Mouse (Mus musculus) liver, postnatal 0 days (tissue): ENCODE results near the gene Car10. TPM values are rescaled to one million over a fixed set of nuclear protein-coding genes. Genes with fewer than 3 reads are reported as not detected.

Experiments used
- ATAC-seq: fragments of 200-750 bp; cut with Nextera tagmentation; 2 replicates; pipeline ENCODE4 v1.8.0; 2017; ENCODE audit warnings: mild to moderate bottlenecking, moderate library complexity
- DNase-seq: peaks from one replicate; pipeline ENCODE4 v3.0.0-alpha.2; 2016
- H3K27ac ChIP-seq: fragments of 300-500 bp; sonication (generic); 2 replicates; pipeline ENCODE4 v1.5.1; 2014; ENCODE audit warnings: antibody characterized with exemption, moderate library complexity, mild to moderate bottlenecking, low read depth
- H3K27me3 ChIP-seq: fragments of 300-500 bp; sonication (generic); 2 replicates; pipeline ENCODE4 v1.6.1; 2014; ENCODE audit warnings: low read length, control low read depth, mixed read lengths; ENCODE audit not compliant: insufficient read depth
- H3K36me3 ChIP-seq: fragments of 300-500 bp; sonication (generic); replicated peaks from 2 replicates; pipeline ENCODE4 v1.6.1; 2014; ENCODE audit warnings: mild to moderate bottlenecking, control low read depth, low read length, moderate library complexity, mixed read lengths; ENCODE audit not compliant: insufficient read depth
- H3K4me1 ChIP-seq: fragments of 300-500 bp; sonication (generic); 2 replicates; pipeline ENCODE4 v1.6.1; 2014; ENCODE audit warnings: antibody characterized with exemption, mild to moderate bottlenecking, control low read depth; ENCODE audit not compliant: insufficient read depth
- H3K4me2 ChIP-seq: fragments of 300-500 bp; sonication (generic); 2 replicates; pipeline ENCODE4 v1.6.1; 2014; ENCODE audit warnings: low read depth, mild to moderate bottlenecking, low read length, moderate library complexity, mixed read lengths
- H3K4me3 ChIP-seq: fragments of 300-500 bp; sonication (generic); 2 replicates; pipeline ENCODE4 v1.5.1; 2014; ENCODE audit warnings: low read depth, low read length
- H3K9ac ChIP-seq: fragments of 300-500 bp; sonication (generic); replicated peaks from 2 replicates; pipeline ENCODE4 v1.6.1; 2014; ENCODE audit warnings: mild to moderate bottlenecking, moderate library complexity
- H3K9me3 ChIP-seq: fragments of 300-500 bp; sonication (generic); 2 replicates; pipeline ENCODE4 v1.6.1; 2016; ENCODE audit warnings: mild to moderate bottlenecking, control low read depth, low read length, mixed read lengths
- CTCF ChIP-seq: sonication (generic); IDR thresholded peaks from 2 replicates; pipeline ENCODE4 v1.5.1; 2016; ENCODE audit warnings: antibody characterized with exemption, low read depth
- EP300 ChIP-seq: IDR thresholded peaks from 2 replicates; pipeline ENCODE4 v1.6.1; 2016; ENCODE audit warnings: antibody characterized with exemption, low read depth, mild to moderate bottlenecking
- whole genome bisulfite sequencing: fragments of 180-500 bp; shearing (Covaris S2); extraction: QIAGEN DNeasy Blood & Tissue Kit; methylation state at CpG from one replicate; pipeline ENCODE4 v1.1.7; 2014; ENCODE audit not compliant: insufficient replicate concordance; 5-methylcytosine and 5-hydroxymethylcytosine counted together
- polyA plus RNA-seq: library from polyadenylated mRNA; unstranded; fragments of >200 nt; fragmentation: Nextera tagmentation; extraction: Ambion mirVana; gene quantifications from 2 replicates; pipeline ENCODE4 v1.2.1, GENCODE M21; 2015

Car10 gene
- polyA plus RNA-seq, 1 experiment from 2014 or later = not detected

DNA sequence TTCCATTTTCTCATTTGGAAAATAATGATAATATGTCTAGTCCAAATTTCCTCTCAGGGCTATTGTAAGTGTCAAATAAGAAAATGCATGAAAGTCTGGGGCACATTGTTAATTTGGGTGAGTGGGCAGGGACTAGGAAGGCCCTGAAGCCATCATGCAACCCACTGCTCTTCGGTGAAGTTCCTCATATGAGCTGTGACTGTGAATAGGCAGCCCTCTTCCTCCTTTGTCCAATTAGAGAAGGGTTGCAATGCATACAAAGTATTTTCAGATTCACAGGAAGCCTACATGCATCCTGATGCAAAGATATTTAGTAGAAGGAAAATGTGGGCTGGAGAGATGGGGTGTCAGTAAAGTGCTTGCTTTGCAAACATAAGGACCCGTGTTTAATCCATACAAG, 419.1 kb downstream of the Car10 start:
- Histone ChIP-seq H3K4me1 (no peaks in the 10 kb centered on the region), H3K9ac (no peak overlapping the region), H3K36me3 (no peaks in the 10 kb centered on the region), H3K27me3 (no peaks in the 10 kb centered on the region), H3K9me3 (no peaks in the 10 kb centered on the region), H3K4me3 (no peak overlapping the region), H3K27ac (no peak overlapping the region), H3K4me2 (no peak overlapping the region)
- DNase-seq (no peak), ATAC-seq (no peak)
- 31% methylated on average over 2 of the region's 2 CpGs for WGBS
- TF ChIP-seq CTCF (no peak), EP300 (no peak)

DNA sequence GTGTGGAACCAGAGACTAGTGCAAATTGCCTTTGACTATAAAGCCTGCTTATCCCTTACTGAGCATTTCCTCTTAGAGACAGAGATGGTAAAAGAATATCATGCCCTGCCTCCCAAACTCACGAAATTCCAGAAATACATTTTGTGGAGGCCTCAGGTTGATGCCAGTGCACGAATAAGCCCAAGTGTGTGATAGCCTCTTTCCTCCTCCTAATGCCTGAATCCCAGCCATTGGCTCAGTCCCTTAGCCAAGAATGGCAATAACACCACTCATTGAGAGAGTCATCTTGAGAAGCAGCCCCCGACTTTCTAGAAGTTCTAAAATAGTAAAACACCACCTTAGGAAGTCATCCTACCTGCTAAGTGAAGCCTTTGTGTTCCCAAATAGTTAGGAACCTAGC, 424.7 kb downstream of the Car10 start:
- Histone ChIP-seq H3K36me3 (no peaks in the 10 kb centered on the region), H3K9me3 (no peaks in the 10 kb centered on the region), H3K4me3 (no peak overlapping the region), H3K4me1 (no peaks in the 10 kb centered on the region), H3K9ac (no peak overlapping the region), H3K4me2 (no peak overlapping the region), H3K27me3 (no peaks in the 10 kb centered on the region), H3K27ac (no peak overlapping the region)
- no peak for ATAC-seq
- TF ChIP-seq CTCF = no peak
- TF ChIP-seq EP300 = no peak
- DNase-seq = no peak
- 70% methylated on average over 3 of the region's 3 CpGs for WGBS

DNA sequence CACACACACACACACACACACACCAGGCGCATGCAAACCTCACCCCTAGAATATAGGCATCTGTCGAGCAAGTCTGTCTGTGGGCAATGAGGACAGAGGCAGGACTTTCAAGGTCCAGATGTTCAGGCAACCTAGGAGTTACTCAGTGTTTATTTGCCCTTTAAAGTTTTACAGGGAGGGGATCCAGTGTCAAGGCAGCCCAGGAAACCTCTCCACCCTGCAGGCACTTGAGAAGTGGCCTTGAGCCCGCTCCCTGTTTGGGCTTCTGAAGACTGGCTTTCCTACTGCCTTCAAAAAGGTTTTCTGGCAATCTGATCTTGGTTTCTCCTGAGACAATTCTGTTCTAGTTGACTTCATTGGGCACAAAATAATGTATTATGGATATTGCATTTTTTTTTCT, 428.1 kb downstream of the Car10 start:
- no peaks in the 10 kb centered on the region for H3K9me3 ChIP-seq
- no peak for DNase-seq
- no peak overlapping the region for H3K9ac ChIP-seq
- no peaks in the 10 kb centered on the region for H3K27me3 ChIP-seq
- H3K4me2 ChIP-seq = no peak overlapping the region
- no peaks in the 10 kb centered on the region for H3K4me1 ChIP-seq
- no peak overlapping the region for H3K27ac ChIP-seq
- no peak for ATAC-seq
- no peak overlapping the region for H3K4me3 ChIP-seq
- no peak for TF ChIP-seq CTCF
- no peak for TF ChIP-seq EP300
- no peaks in the 10 kb centered on the region for H3K36me3 ChIP-seq
- 84% methylated on average over 3 of the region's 3 CpGs for WGBS

DNA sequence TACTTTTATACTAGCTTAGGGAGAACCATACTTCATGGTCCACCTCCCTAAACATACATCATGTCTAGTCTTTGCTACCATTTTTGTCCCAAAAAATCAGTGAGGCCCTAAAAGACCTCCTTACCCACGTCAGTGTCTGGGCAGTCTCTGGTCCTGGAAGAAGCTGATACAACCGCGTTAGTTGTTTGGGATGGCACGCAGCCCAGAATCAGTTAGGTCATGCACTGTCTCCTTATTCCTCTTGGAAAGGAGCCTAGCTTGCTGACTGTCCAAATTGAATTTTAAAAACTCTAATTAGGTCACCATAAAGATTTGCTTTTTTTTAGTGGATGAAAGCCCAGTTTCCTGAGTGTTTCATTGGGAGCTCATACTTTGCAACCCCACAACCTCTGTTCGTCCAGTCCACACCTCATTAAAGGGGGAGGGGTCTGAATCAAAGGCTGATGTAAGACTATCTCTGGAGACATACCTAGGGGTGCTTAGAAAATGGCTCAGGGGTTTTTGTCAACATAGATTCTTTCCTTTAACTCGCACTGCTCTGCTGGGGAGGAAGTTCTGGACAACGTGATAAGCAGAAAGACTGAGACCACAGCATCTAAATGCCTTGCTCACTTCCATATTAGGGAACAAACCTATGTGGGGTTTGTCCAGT, 433.3 kb downstream of the Car10 start:
- no peak overlapping the region for H3K9ac ChIP-seq
- DNase-seq = peak; percentile 18

DNA sequence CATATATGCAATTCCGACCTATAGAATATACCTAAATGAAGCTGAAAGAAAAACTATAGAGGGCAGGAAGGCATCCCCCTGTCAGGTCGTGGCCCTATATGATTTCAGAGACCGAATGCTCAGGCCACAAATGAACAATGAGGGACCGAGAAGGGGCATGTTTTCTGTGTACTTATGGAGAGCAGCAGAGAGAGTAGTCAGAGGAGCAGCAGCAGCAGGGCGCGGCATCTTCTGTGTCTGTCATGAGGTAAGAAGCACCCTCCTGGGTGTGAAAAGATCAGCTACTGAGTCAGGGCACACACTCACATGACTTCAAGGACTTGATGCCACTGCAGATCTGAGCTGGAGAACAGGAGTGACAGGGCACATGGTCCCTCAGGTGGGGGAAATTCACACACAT, 438.4 kb downstream of the Car10 start:
- TF ChIP-seq CTCF (no peak), EP300 (no peak)
- DNase-seq (no peak), ATAC-seq (no peak)
- 72% methylated on average over 6 of the region's 6 CpGs for WGBS
- H3K36me3 ChIP-seq = no peaks in the 10 kb centered on the region
- H3K27me3 ChIP-seq = no peaks in the 10 kb centered on the region
- H3K9ac ChIP-seq = no peak overlapping the region
- H3K4me2 ChIP-seq = no peak overlapping the region
- no peak overlapping the region for H3K4me3 ChIP-seq
- H3K9me3 ChIP-seq = no peaks in the 10 kb centered on the region
- H3K4me1 ChIP-seq = no peaks in the 10 kb centered on the region
- H3K27ac ChIP-seq = no peak overlapping the region

More for the DNA sequence above, 433.3 kb downstream of the Car10 start:
- H3K4me2 ChIP-seq = no peak overlapping the region
- H3K9me3 ChIP-seq = no peaks in the 10 kb centered on the region
- no peaks in the 10 kb centered on the region for H3K4me1 ChIP-seq
- H3K36me3 ChIP-seq = no peaks in the 10 kb centered on the region
- no peak for TF ChIP-seq EP300
- TF ChIP-seq CTCF = no peak
- H3K4me3 ChIP-seq = no peak overlapping the region
- WGBS = 46% methylated on average over 7 of the region's 7 CpGs
- no peaks in the 10 kb centered on the region for H3K27me3 ChIP-seq
- ATAC-seq = no peak
- H3K27ac ChIP-seq = no peak overlapping the region

DNA sequence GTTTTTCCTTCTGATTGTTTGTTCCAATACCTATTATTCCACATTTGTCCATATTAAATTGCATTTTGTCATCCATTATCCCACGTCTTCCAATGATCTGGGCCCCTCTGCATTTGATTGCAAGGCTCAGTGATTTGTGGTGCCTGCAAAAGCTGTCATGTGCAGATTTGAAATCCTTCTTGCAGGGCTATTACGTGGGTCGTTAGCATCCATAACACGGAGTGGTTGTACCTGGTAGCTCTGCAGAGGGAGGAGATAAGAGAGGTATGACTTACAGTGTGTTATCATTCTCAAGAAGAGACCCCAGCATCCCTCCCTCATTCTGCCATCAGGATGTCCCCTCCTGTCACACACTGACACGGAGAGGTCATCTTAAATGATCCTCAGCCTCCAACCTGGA, 451.1 kb downstream of the Car10 start:
- 55% methylated on average over 5 of the region's 5 CpGs for WGBS
- no peaks in the 10 kb centered on the region for H3K36me3 ChIP-seq
- TF ChIP-seq EP300 (no peak), CTCF (no peak)
- H3K27me3 ChIP-seq = no peaks in the 10 kb centered on the region
- no peak for DNase-seq
- H3K9me3 ChIP-seq = no peaks in the 10 kb centered on the region
- no peak overlapping the region for H3K4me3 ChIP-seq
- H3K4me1 ChIP-seq = no peaks in the 10 kb centered on the region
- no peak overlapping the region for H3K4me2 ChIP-seq
- no peak for ATAC-seq
- H3K9ac ChIP-seq = no peak overlapping the region
- H3K27ac ChIP-seq = no peak overlapping the region

DNA sequence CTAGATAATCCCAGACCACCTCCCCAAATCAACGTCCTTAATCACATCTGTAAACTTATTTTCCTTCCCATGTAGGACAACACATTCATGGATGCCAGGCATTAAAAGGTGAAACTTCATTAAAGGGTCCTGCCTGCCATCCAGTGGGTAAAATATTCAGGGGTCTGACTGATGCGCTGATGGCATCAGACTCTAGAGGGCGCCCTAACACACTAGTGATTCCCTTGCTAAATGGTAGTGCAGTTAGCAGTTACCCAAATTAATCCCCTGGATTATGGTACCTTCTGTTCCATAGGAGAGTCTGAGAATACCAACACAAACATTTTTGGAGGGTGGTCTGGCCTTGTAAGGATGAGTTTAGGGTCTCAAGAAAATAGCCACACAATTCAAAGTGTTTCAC, 453.1 kb downstream of the Car10 start:
- Histone ChIP-seq H3K4me2 (no peak overlapping the region), H3K9me3 (no peaks in the 10 kb centered on the region), H3K27me3 (no peaks in the 10 kb centered on the region), H3K4me3 (no peak overlapping the region), H3K36me3 (no peaks in the 10 kb centered on the region), H3K9ac (no peak overlapping the region), H3K4me1 (no peaks in the 10 kb centered on the region), H3K27ac (no peak overlapping the region)
- peak; percentile 66 for TF ChIP-seq CTCF
- TF ChIP-seq EP300 = no peak
- WGBS = 6% methylated on average over 3 of the region's 3 CpGs
- DNase-seq = peak; percentile 30
- ATAC-seq = no peak
